Comparison of ENCODE assay signal across 8 mouse cellular contexts in genomic region chr1:130716218-130716512, GRCm38 (mm10). TPM values are rescaled to one million over a fixed set of nuclear protein-coding genes. Genes with fewer than 3 reads are reported as not detected.
DNase-seq lines count a peak whose midpoint lies in the region; ATAC-seq and TF ChIP-seq lines count a peak whose summit lies in the region.

No protein-coding gene starts in this region.

- H3K9ac ChIP-seq in embryonic facial prominence, embryonic 13.5 days = peak overlapping the region; percentile 97
- H3K9ac ChIP-seq in intestine, embryonic 16.5 days (ENCODE audit: low read depth, low read length) = peak overlapping the region; percentile 99
- peak overlapping the region; percentile 86 for H3K9ac ChIP-seq in midbrain, postnatal 0 days (replicated peaks; ENCODE audit: low read length, poor library complexity, severe bottlenecking)

- H3K4me1 ChIP-seq in embryonic facial prominence, embryonic 13.5 days = peaks cover 8% of the 10 kb centered on the region
- H3K4me1 ChIP-seq in intestine, embryonic 16.5 days (ENCODE audit: control insufficient read depth, insufficient read depth, low read length) = peaks cover 18% of the 10 kb centered on the region
- peaks cover 4% of the 10 kb centered on the region; the same call in 1 of the 2 replicates for H3K4me1 ChIP-seq in midbrain, postnatal 0 days (ENCODE audit: insufficient read depth, low read length)

- H3K4me3 ChIP-seq in layer of hippocampus, adult 2 months = peak overlapping the region; percentile 100
- H3K4me3 ChIP-seq in embryonic facial prominence, embryonic 13.5 days = peak overlapping the region; percentile 94
- peak overlapping the region; percentile 98 for H3K4me3 ChIP-seq in intestine, embryonic 16.5 days (ENCODE audit: low read length)
- peak overlapping the region; percentile 65 for H3K4me3 ChIP-seq in midbrain, postnatal 0 days (ENCODE audit: low read depth, low read length)

- no peak for DNase-seq in layer of hippocampus, adult 2 months (ENCODE audit: low spot score in 2 of 2)
- no peak for DNase-seq in layer of hippocampus, postnatal 36 days
- peak; percentile 50 for DNase-seq in midbrain, postnatal 0 days (ENCODE audit: low spot score)
- DNase-seq in adrenal gland, postnatal 36 days = no peak
- DNase-seq in spleen, postnatal 14 days (ENCODE audit: low spot score in 2 of 2) = no peak
- DNase-seq in kidney, postnatal 36 days = no peak

- H3K9me3 ChIP-seq in embryonic facial prominence, embryonic 13.5 days = no peaks in the 10 kb centered on the region
- H3K9me3 ChIP-seq in intestine, embryonic 16.5 days (ENCODE audit: control insufficient read depth, low read length) = no peaks in the 10 kb centered on the region
- no peaks in the 10 kb centered on the region for H3K9me3 ChIP-seq in midbrain, postnatal 0 days (ENCODE audit: low read length)

- peak overlapping the region; percentile 95 for H3K27ac ChIP-seq in layer of hippocampus, adult 2 months
- peak overlapping the region; percentile 80 for H3K27ac ChIP-seq in embryonic facial prominence, embryonic 13.5 days
- peak overlapping the region; percentile 86 for H3K27ac ChIP-seq in intestine, embryonic 16.5 days (ENCODE audit: low read length)
- H3K27ac ChIP-seq in midbrain, postnatal 0 days (ENCODE audit: low read depth, low read length) = peak overlapping the region; percentile 81

- TF ChIP-seq CTCF in layer of hippocampus, adult 2 months (conservative IDR thresholded peaks at IDR 0.05) = no peak
- TF ChIP-seq CTCF in midbrain, postnatal 0 days (IDR thresholded peaks at IDR 0.05) = no peak

- H3K4me2 ChIP-seq in embryonic facial prominence, embryonic 13.5 days = peak overlapping the region; percentile 98
- H3K4me2 ChIP-seq in intestine, embryonic 16.5 days (ENCODE audit: low read depth, low read length) = peak overlapping the region; percentile 79
- H3K4me2 ChIP-seq in midbrain, postnatal 0 days (ENCODE audit: low read depth, low read length, poor library complexity, severe bottlenecking) = peak overlapping the region; percentile 98

- no peaks in the 10 kb centered on the region for H3K27me3 ChIP-seq in embryonic facial prominence, embryonic 13.5 days
- no peaks in the 10 kb centered on the region for H3K27me3 ChIP-seq in intestine, embryonic 16.5 days (replicated peaks; ENCODE audit: control insufficient read depth, insufficient read depth, low read length)
- no peaks in the 10 kb centered on the region for H3K27me3 ChIP-seq in midbrain, postnatal 0 days (ENCODE audit: insufficient read depth, low read length)

- WGBS in embryonic facial prominence, embryonic 13.5 days = 1% methylated on average over 3 of the region's 3 CpGs
- 0% methylated on average over 3 of the region's 3 CpGs for WGBS in intestine, embryonic 16.5 days
- 0% methylated on average over 3 of the region's 3 CpGs for WGBS in midbrain, postnatal 0 days

- ATAC-seq in embryonic facial prominence, embryonic 13.5 days (ENCODE audit: insufficient number of reproducible peaks, insufficient read depth, low FRiP score, low TSS enrichment, low read depth) = no peak
- ATAC-seq in intestine, embryonic 16.5 days = peak; percentile 17
- 0 out of 2 replicates have a peak, but pooled peaks have one; percentile 6 for ATAC-seq in midbrain, postnatal 0 days (ENCODE audit: low FRiP score)

- H3K36me3 ChIP-seq in embryonic facial prominence, embryonic 13.5 days = peaks cover 12% of the 10 kb centered on the region
- H3K36me3 ChIP-seq in intestine, embryonic 16.5 days (ENCODE audit: control insufficient read depth, insufficient read depth, low read length) = 0 out of 2 replicates have a peak, but pooled peaks cover 3% of the 10 kb centered on the region
- no peaks in the 10 kb centered on the region for H3K36me3 ChIP-seq in midbrain, postnatal 0 days (ENCODE audit: insufficient read depth, low read length)

RNA-seq across cellular contexts. Expression of gene Gm29427, which starts 0.6 kb away (rescaled TPM):
- total RNA-seq in layer of hippocampus, adult 2 months (2021) = not detected
- not detected for total RNA-seq in layer of hippocampus, postnatal 36 days (2021)
- not detected in 2 replicates for polyA plus RNA-seq in embryonic facial prominence, embryonic 13.5 days (2015; fragmentation: Nextera tagmentation; extraction: Ambion mirVana)
- polyA plus RNA-seq in intestine, embryonic 16.5 days (2015; fragmentation: Nextera tagmentation; extraction: Ambion mirVana) = 0.07 TPM in 1 of 2 replicates, not detected in the other
- total RNA-seq in midbrain, postnatal 0 days (2014; rRNA removed) = not detected in 2 replicates
- not detected in 2 replicates for polyA plus RNA-seq in midbrain, postnatal 0 days (2015; fragmentation: Nextera tagmentation; extraction: Ambion mirVana)
- not detected for total RNA-seq in adrenal gland, postnatal 36 days (2021)

RNA-seq across cellular contexts. Expression of gene Yod1, which starts 1.0 kb away (rescaled TPM):
- 10 to 100 TPM; 17.9 to 18.0 TPM for total RNA-seq in layer of hippocampus, adult 2 months (2021)
- total RNA-seq in layer of hippocampus, postnatal 36 days (2021) = 10 to 100 TPM; 18.0 to 18.1 TPM
- polyA plus RNA-seq in embryonic facial prominence, embryonic 13.5 days (2015; fragmentation: Nextera tagmentation; extraction: Ambion mirVana) = 14.0 and 15.3 TPM in 2 replicates
- polyA plus RNA-seq in intestine, embryonic 16.5 days (2015; fragmentation: Nextera tagmentation; extraction: Ambion mirVana) = 8.5 and 9.9 TPM in 2 replicates
- 9.8 and 13.0 TPM in 2 replicates for total RNA-seq in midbrain, postnatal 0 days (2014; rRNA removed)
- 15.4 and 21.0 TPM in 2 replicates for polyA plus RNA-seq in midbrain, postnatal 0 days (2015; fragmentation: Nextera tagmentation; extraction: Ambion mirVana)
- total RNA-seq in adrenal gland, postnatal 36 days (2021) = 10 to 100 TPM in 1 of 2 experiments, 1 to 10 TPM in 1; 7.7 to 18.8 TPM

RNA-seq across cellular contexts. Expression of gene Pfkfb2, which starts 12.9 kb away (rescaled TPM):
- total RNA-seq in layer of hippocampus, adult 2 months (2021) = 10 to 100 TPM; 45.6 to 51.7 TPM
- 10 to 100 TPM; 46.2 to 46.7 TPM for total RNA-seq in layer of hippocampus, postnatal 36 days (2021)
- polyA plus RNA-seq in embryonic facial prominence, embryonic 13.5 days (2015; fragmentation: Nextera tagmentation; extraction: Ambion mirVana) = 11.3 and 12.2 TPM in 2 replicates
- 12.1 and 12.4 TPM in 2 replicates for polyA plus RNA-seq in intestine, embryonic 16.5 days (2015; fragmentation: Nextera tagmentation; extraction: Ambion mirVana)
- 26.6 and 41.0 TPM in 2 replicates for total RNA-seq in midbrain, postnatal 0 days (2014; rRNA removed)
- 16.9 and 17.2 TPM in 2 replicates for polyA plus RNA-seq in midbrain, postnatal 0 days (2015; fragmentation: Nextera tagmentation; extraction: Ambion mirVana)
- 10 to 100 TPM; 27.2 to 48.8 TPM for total RNA-seq in adrenal gland, postnatal 36 days (2021)

RNA-seq across cellular contexts. Expression of gene AA986860, which starts 15.6 kb away (rescaled TPM):
- total RNA-seq in layer of hippocampus, adult 2 months (2021) = 1 to 10 TPM; 1.4 to 1.6 TPM
- total RNA-seq in layer of hippocampus, postnatal 36 days (2021) = 1 to 10 TPM; 1.3 TPM
- polyA plus RNA-seq in embryonic facial prominence, embryonic 13.5 days (2015; fragmentation: Nextera tagmentation; extraction: Ambion mirVana) = 1.5 TPM in 2 replicates
- 74.7 and 81.2 TPM in 2 replicates for polyA plus RNA-seq in intestine, embryonic 16.5 days (2015; fragmentation: Nextera tagmentation; extraction: Ambion mirVana)
- 0.71 and 0.99 TPM in 2 replicates for total RNA-seq in midbrain, postnatal 0 days (2014; rRNA removed)
- polyA plus RNA-seq in midbrain, postnatal 0 days (2015; fragmentation: Nextera tagmentation; extraction: Ambion mirVana) = 0.42 TPM in 2 replicates
- total RNA-seq in adrenal gland, postnatal 36 days (2021) = 10 to 100 TPM in 1 of 2 experiments, 1 to 10 TPM in 1; 2.7 to 13.1 TPM

RNA-seq across cellular contexts. Expression of gene C4bp, which starts 54.7 kb away (rescaled TPM):
- under 1 TPM; 0.38 to 0.66 TPM for total RNA-seq in layer of hippocampus, adult 2 months (2021)
- 1 to 10 TPM in 1 of 2 experiments, under 1 TPM in 1; 0.63 to 1.4 TPM for total RNA-seq in layer of hippocampus, postnatal 36 days (2021)
- polyA plus RNA-seq in embryonic facial prominence, embryonic 13.5 days (2015; fragmentation: Nextera tagmentation; extraction: Ambion mirVana) = not detected in 2 replicates
- polyA plus RNA-seq in intestine, embryonic 16.5 days (2015; fragmentation: Nextera tagmentation; extraction: Ambion mirVana) = 3.4 and 4.1 TPM in 2 replicates
- total RNA-seq in midbrain, postnatal 0 days (2014; rRNA removed) = 0.05 and 0.93 TPM in 2 replicates
- 0.05 and 0.11 TPM in 2 replicates for polyA plus RNA-seq in midbrain, postnatal 0 days (2015; fragmentation: Nextera tagmentation; extraction: Ambion mirVana)
- total RNA-seq in adrenal gland, postnatal 36 days (2021) = under 1 TPM in 1 of 2 experiments, not detected in 1; 0.46 TPM
